Mouse (Mus musculus) monocyte, adult 59 days (primary cell): Measurements from ENCODE around the gene Veph1. TPM values are rescaled to one million over a fixed set of nuclear protein-coding genes. Genes with fewer than 3 reads are reported as not detected.

Experiments
- total RNA-seq, 2 experiments: library from RNA; stranded (reverse); gene quantifications; one replicate each; pipeline ENCODE4 v1.2.4; 2023

Veph1 gene
- not detected for total RNA-seq

DNA sequence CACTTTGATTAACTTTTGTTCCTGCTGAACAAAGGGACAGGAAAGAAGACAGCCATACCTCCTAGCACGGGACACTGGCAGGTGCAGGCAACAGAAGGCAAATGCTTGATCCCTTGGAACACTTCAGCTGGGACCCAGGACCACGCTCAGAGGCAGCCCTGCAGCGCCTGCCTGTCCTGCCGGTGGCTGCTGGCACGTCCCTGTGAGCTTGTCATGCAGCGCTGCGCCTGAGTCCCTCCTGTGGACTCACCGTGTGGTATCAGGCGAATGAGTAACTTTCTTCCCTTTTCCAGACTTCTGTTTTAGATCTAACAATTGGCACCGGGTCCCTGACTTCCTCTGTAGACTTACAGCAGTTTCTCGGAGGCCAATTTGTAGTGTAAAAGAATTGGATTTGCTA, at the start of gene Veph1:
Veph1 (minus strand) TSS at position 293 of the 400 bp plus-strand sequence.

DNA sequence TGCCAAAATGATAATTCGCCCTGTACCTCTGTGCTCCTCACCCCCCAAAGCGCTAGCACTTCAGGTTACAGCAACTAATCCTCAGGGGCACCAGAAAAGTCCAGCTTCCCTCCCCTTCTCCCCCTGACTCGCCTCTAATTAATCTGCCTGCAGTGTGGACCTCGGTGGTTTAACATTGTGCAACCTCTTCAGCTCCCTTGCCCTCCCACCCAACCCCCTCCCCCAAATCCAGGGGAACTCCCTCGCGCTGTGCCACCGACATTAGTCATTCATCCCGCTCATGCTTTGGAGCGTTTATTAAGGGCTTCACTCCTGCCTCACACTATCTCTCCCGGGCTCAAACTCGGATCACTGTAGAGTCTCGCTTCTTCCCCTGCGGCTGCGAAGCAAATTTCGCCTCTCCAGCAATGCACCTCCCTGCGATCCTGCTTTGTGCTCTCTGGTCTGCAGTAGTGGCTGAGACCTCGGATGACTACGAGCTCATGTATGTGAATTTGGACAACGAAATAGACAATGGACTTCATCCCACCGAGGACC, 76.9 kb downstream of the Veph1 start, which contains the start of gene Ptx3:
Ptx3 (plus strand) TSS at position 256 of the 537 bp plus-strand sequence.

Other genes starting within 250 kb of the Veph1 start
- gene Ptx3, start 76.9 kb downstream of the Veph1 start, total RNA-seq, result not detected